Mouse (Mus musculus): Measurements from ENCODE around the gene Cracr2b. TPM values are rescaled to one million over a fixed set of nuclear protein-coding genes. Genes with fewer than 3 reads are reported as not detected.
"Not testable (repeated sequence)": the region's sequence is repeated elsewhere in the genome, so short reads cannot be mapped to it uniquely, and the experiment has no call there.

Gene Cracr2b
- polyA plus RNA-seq, 1 experiment from 2014 or later, result 4.8 TPM

GRCm38 (mm10) chr7:141446374-141446773 is 14.5 kb upstream of the Cracr2b start:
- not testable (repeated sequence) for H3K9me3 ChIP-seq (replicated peaks; ENCODE audit: control insufficient read depth, low read length); ATAC-seq (ENCODE audit: low read depth); H3K9ac ChIP-seq (ENCODE audit: low read depth, low read length); H3K4me3 ChIP-seq (ENCODE audit: low read depth, low read length); H3K27me3 ChIP-seq (ENCODE audit: control insufficient read depth, insufficient read depth, low read depth, low read length); H3K27ac ChIP-seq (ENCODE audit: low read length)
- Histone ChIP-seq H3K36me3 (ENCODE audit: control insufficient read depth, insufficient read depth) (peaks cover 17% of the 10 kb centered on the region), H3K4me1 (ENCODE audit: control insufficient read depth, low read depth, low read length) (peaks cover 54% of the 10 kb centered on the region), H3K4me2 (ENCODE audit: low read depth, low read length) (peak overlapping the region; percentile 81)
- WGBS (ENCODE audit: insufficient replicate concordance), result 52% methylated on average over 3 of the region's 3 CpGs

GRCm38 (mm10) chr7:141447110-141447991 is 13.5 kb upstream of the Cracr2b start, which contains the start of gene Rplp2:
Rplp2 (plus strand) TSS chr7:141447370.
- H3K4me1 ChIP-seq (ENCODE audit: control insufficient read depth, low read depth, low read length), result peaks cover 47% of the 10 kb centered on the region
- WGBS (ENCODE audit: insufficient replicate concordance), result under 1% methylated on average over 63 of the region's 63 CpGs
- peak within 1 kb of the TSS; percentile 86 for H3K4me2 ChIP-seq (ENCODE audit: low read depth, low read length)

GRCm38 (mm10) chr7:141451928-141452327 is 9.0 kb upstream of the Cracr2b start:
- no peak overlapping the region; the same call in 1 of the 2 replicates for H3K9ac ChIP-seq (ENCODE audit: low read depth, low read length)

More at GRCm38 (mm10) chr7:141447110-141447991, 13.5 kb upstream of the Cracr2b start, which contains the start of gene Rplp2:
- Histone ChIP-seq H3K9ac (ENCODE audit: low read depth, low read length) (peak within 1 kb of the TSS; percentile 89), H3K27ac (ENCODE audit: low read length) (peak within 1 kb of the TSS; percentile 89), H3K27me3 (ENCODE audit: control insufficient read depth, insufficient read depth, low read depth, low read length) (no peaks in the 10 kb centered on the region), H3K9me3 (replicated peaks; ENCODE audit: control insufficient read depth, low read length) (no peaks in the 10 kb centered on the region), H3K4me3 (ENCODE audit: low read depth, low read length) (peak within 1 kb of the TSS; percentile 90), H3K36me3 (ENCODE audit: control insufficient read depth, insufficient read depth) (peaks cover 19% of the 10 kb centered on the region)
- ATAC-seq (ENCODE audit: low read depth), result peak; percentile 88

GRCm38 (mm10) chr7:141453636-141454035 is 7.3 kb upstream of the Cracr2b start:
- Histone ChIP-seq H3K9me3 (replicated peaks; ENCODE audit: control insufficient read depth, low read length) (no peaks in the 10 kb centered on the region), H3K4me2 (ENCODE audit: low read depth, low read length) (no peak overlapping the region), H3K36me3 (ENCODE audit: control insufficient read depth, insufficient read depth) (peaks cover 19% of the 10 kb centered on the region), H3K27ac (ENCODE audit: low read length) (no peak overlapping the region), H3K9ac (ENCODE audit: low read depth, low read length) (no peak overlapping the region), H3K4me3 (ENCODE audit: low read depth, low read length) (no peak overlapping the region), H3K4me1 (ENCODE audit: control insufficient read depth, low read depth, low read length) (peaks cover 39% of the 10 kb centered on the region), H3K27me3 (ENCODE audit: control insufficient read depth, insufficient read depth, low read depth, low read length) (no peaks in the 10 kb centered on the region)
- no peak for ATAC-seq (ENCODE audit: low read depth)
- 70% methylated on average over 2 of the region's 2 CpGs for WGBS (ENCODE audit: insufficient replicate concordance)

More at GRCm38 (mm10) chr7:141451928-141452327, 9.0 kb upstream of the Cracr2b start:
- no peaks in the 10 kb centered on the region for H3K9me3 ChIP-seq (replicated peaks; ENCODE audit: control insufficient read depth, low read length)
- H3K4me1 ChIP-seq (ENCODE audit: control insufficient read depth, low read depth, low read length), result peaks cover 42% of the 10 kb centered on the region
- peaks cover 19% of the 10 kb centered on the region for H3K36me3 ChIP-seq (ENCODE audit: control insufficient read depth, insufficient read depth)
- H3K4me3 ChIP-seq (ENCODE audit: low read depth, low read length), result no peak overlapping the region
- ATAC-seq (ENCODE audit: low read depth), result no peak
- no peak overlapping the region for H3K27ac ChIP-seq (ENCODE audit: low read length)
- no peak overlapping the region for H3K4me2 ChIP-seq (ENCODE audit: low read depth, low read length)
- no peaks in the 10 kb centered on the region for H3K27me3 ChIP-seq (ENCODE audit: control insufficient read depth, insufficient read depth, low read depth, low read length)

GRCm38 (mm10) chr7:141454967-141455551 is 5.8 kb upstream of the Cracr2b start, which contains the start of gene Pnpla2:
Pnpla2 (plus strand) TSS chr7:141455198.
- H3K4me1 ChIP-seq (ENCODE audit: control insufficient read depth, low read depth, low read length), result peaks cover 31% of the 10 kb centered on the region
- under 1% methylated on average over 42 of the region's 45 CpGs for WGBS (ENCODE audit: insufficient replicate concordance)
- peak within 1 kb of the TSS; percentile 81 for H3K9ac ChIP-seq (ENCODE audit: low read depth, low read length)
- peaks cover 15% of the 10 kb centered on the region for H3K36me3 ChIP-seq (ENCODE audit: control insufficient read depth, insufficient read depth)
- peak within 1 kb of the TSS; percentile 100 for H3K4me2 ChIP-seq (ENCODE audit: low read depth, low read length)
- H3K27me3 ChIP-seq (ENCODE audit: control insufficient read depth, insufficient read depth, low read depth, low read length), result peaks cover 5% of the 10 kb centered on the region; the same call in 1 of the 2 replicates
- no peaks in the 10 kb centered on the region for H3K9me3 ChIP-seq (replicated peaks; ENCODE audit: control insufficient read depth, low read length)
- peak within 1 kb of the TSS; percentile 92 for H3K27ac ChIP-seq (ENCODE audit: low read length)
- ATAC-seq (ENCODE audit: low read depth), result peak; percentile 91
- peak within 1 kb of the TSS; percentile 90 for H3K4me3 ChIP-seq (ENCODE audit: low read depth, low read length)

GRCm38 (mm10) chr7:141455610-141456314 is 5.1 kb upstream of the Cracr2b start:
- Histone ChIP-seq H3K4me2 (ENCODE audit: low read depth, low read length) (peak overlapping the region; percentile 100), H3K36me3 (ENCODE audit: control insufficient read depth, insufficient read depth) (peaks cover 12% of the 10 kb centered on the region), H3K27ac (ENCODE audit: low read length) (peak overlapping the region; percentile 92), H3K4me3 (ENCODE audit: low read depth, low read length) (peak overlapping the region; percentile 90), H3K27me3 (ENCODE audit: control insufficient read depth, insufficient read depth, low read depth, low read length) (peaks cover 11% of the 10 kb centered on the region), H3K4me1 (ENCODE audit: control insufficient read depth, low read depth, low read length) (peaks cover 27% of the 10 kb centered on the region), H3K9ac (ENCODE audit: low read depth, low read length) (peak overlapping the region; percentile 81), H3K9me3 (replicated peaks; ENCODE audit: control insufficient read depth, low read length) (no peaks in the 10 kb centered on the region)
- 2% methylated on average over 23 of the region's 23 CpGs for WGBS (ENCODE audit: insufficient replicate concordance)
- ATAC-seq (ENCODE audit: low read depth), result peak; percentile 40

GRCm38 (mm10) chr7:141456739-141457138 is 4.2 kb upstream of the Cracr2b start:
- Histone ChIP-seq H3K9ac (ENCODE audit: low read depth, low read length) (no peak overlapping the region), H3K36me3 (ENCODE audit: control insufficient read depth, insufficient read depth) (peaks cover 3% of the 10 kb centered on the region), H3K4me1 (ENCODE audit: control insufficient read depth, low read depth, low read length) (peaks cover 27% of the 10 kb centered on the region), H3K27me3 (ENCODE audit: control insufficient read depth, insufficient read depth, low read depth, low read length) (peaks cover 21% of the 10 kb centered on the region), H3K4me2 (ENCODE audit: low read depth, low read length) (no peak overlapping the region), H3K9me3 (replicated peaks; ENCODE audit: control insufficient read depth, low read length) (no peaks in the 10 kb centered on the region), H3K27ac (ENCODE audit: low read length) (peak overlapping the region; percentile 12; the same call in 1 of the 2 replicates), H3K4me3 (ENCODE audit: low read depth, low read length) (no peak overlapping the region)
- no peak for ATAC-seq (ENCODE audit: low read depth)
- 74% methylated on average over 6 of the region's 6 CpGs for WGBS (ENCODE audit: insufficient replicate concordance)

- H3K36me3 ChIP-seq (ENCODE audit: control insufficient read depth, insufficient read depth), result no peaks in the 10 kb centered on the region
- H3K27ac ChIP-seq (ENCODE audit: low read length), result no peak overlapping the region
- WGBS (ENCODE audit: insufficient replicate concordance), result 83% methylated on average over 14 of the region's 14 CpGs
- no peaks in the 10 kb centered on the region for H3K9me3 ChIP-seq (replicated peaks; ENCODE audit: control insufficient read depth, low read length)
- peaks cover 24% of the 10 kb centered on the region for H3K4me1 ChIP-seq (ENCODE audit: control insufficient read depth, low read depth, low read length)
- H3K4me2 ChIP-seq (ENCODE audit: low read depth, low read length), result no peak overlapping the region
- no peak overlapping the region for H3K4me3 ChIP-seq (ENCODE audit: low read depth, low read length)
- no peak for ATAC-seq (ENCODE audit: low read depth)
- no peak overlapping the region for H3K9ac ChIP-seq (ENCODE audit: low read depth, low read length)
- peaks cover 26% of the 10 kb centered on the region for H3K27me3 ChIP-seq (ENCODE audit: control insufficient read depth, insufficient read depth, low read depth, low read length)
Observed at GRCm38 (mm10) chr7:141457236-141457635, 3.7 kb upstream of the Cracr2b start.

All from liver, embryonic 16.5 days (tissue).